Mouse (Mus musculus): ENCODE results near the gene Cdc42.

Gene Cdc42

GRCm38 (mm10) chr4:137315061-137315460 is 42.5 kb downstream of the Cdc42 start:
- DNase-seq = no peak

GRCm38 (mm10) chr4:137314561-137314960 is 43.0 kb downstream of the Cdc42 start:
- no peak for DNase-seq

- peak; percentile 44 for DNase-seq
Measured at GRCm38 (mm10) chr4:137313511-137313910, 44.0 kb downstream of the Cdc42 start.

- peak; percentile 77 for DNase-seq
Measured at GRCm38 (mm10) chr4:137308377-137308776, 49.1 kb downstream of the Cdc42 start.

- no peak for DNase-seq
Measured at GRCm38 (mm10) chr4:137306991-137307706, 50.4 kb downstream of the Cdc42 start.

GRCm38 (mm10) chr4:137306577-137306888 is 51.0 kb downstream of the Cdc42 start:
- no peak for DNase-seq

GRCm38 (mm10) chr4:137305831-137306576 is 51.5 kb downstream of the Cdc42 start:
- no peak for DNase-seq

- no peak for DNase-seq
Measured at GRCm38 (mm10) chr4:137305066-137305465, 52.5 kb downstream of the Cdc42 start.

GRCm38 (mm10) chr4:137304106-137304505 is 53.4 kb downstream of the Cdc42 start:
- DNase-seq = no peak

- peak; percentile 63 for DNase-seq
Measured at GRCm38 (mm10) chr4:137301635-137302034, 55.9 kb downstream of the Cdc42 start.

- no peak for DNase-seq
Measured at GRCm38 (mm10) chr4:137300227-137300626, 57.3 kb downstream of the Cdc42 start.

- no peak for DNase-seq
Measured at GRCm38 (mm10) chr4:137298406-137298805, 59.1 kb downstream of the Cdc42 start.

GRCm38 (mm10) chr4:137297611-137298010 is 59.9 kb downstream of the Cdc42 start:
- no peak for DNase-seq

- DNase-seq = no peak
Measured at GRCm38 (mm10) chr4:137294951-137295350, 62.6 kb downstream of the Cdc42 start.

- DNase-seq = no peak
Measured at GRCm38 (mm10) chr4:137294474-137294873, 63.0 kb downstream of the Cdc42 start.

- no peak for DNase-seq
Measured at GRCm38 (mm10) chr4:137294032-137294431, 63.5 kb downstream of the Cdc42 start.

- DNase-seq = no peak
Measured at GRCm38 (mm10) chr4:137292625-137293024, 64.9 kb downstream of the Cdc42 start.

GRCm38 (mm10) chr4:137290250-137290649 is 67.3 kb downstream of the Cdc42 start:
- no peak for DNase-seq

- DNase-seq = no peak
Measured at GRCm38 (mm10) chr4:137289701-137290100, 67.8 kb downstream of the Cdc42 start.

- DNase-seq = peak; percentile 78
Measured at GRCm38 (mm10) chr4:137287818-137288217, 69.7 kb downstream of the Cdc42 start.

GRCm38 (mm10) chr4:137287206-137287605 is 70.3 kb downstream of the Cdc42 start:
- no peak for DNase-seq

GRCm38 (mm10) chr4:137286662-137286953 is 70.9 kb downstream of the Cdc42 start:
- no peak for DNase-seq

GRCm38 (mm10) chr4:137285876-137286661 is 71.5 kb downstream of the Cdc42 start:
- DNase-seq = no peak

- DNase-seq = no peak
Measured at GRCm38 (mm10) chr4:137283407-137283732, 74.2 kb downstream of the Cdc42 start.
